Comparison of ENCODE assay signal across 7 mouse cellular contexts in genomic region chr2:160367448-160368208, GRCm38 (mm10). TPM values are rescaled to one million over a fixed set of nuclear protein-coding genes. Genes with fewer than 3 reads are reported as not detected.
DNase-seq lines count a peak whose midpoint lies in the region; ATAC-seq lines count a peak whose summit lies in the region.

No protein-coding gene starts in this region.

- ATAC-seq in granulocyte monocyte progenitor cell, adult 5-6 weeks (replicated peaks; ENCODE audit: poor library complexity, severe bottlenecking) = peak; percentile 57
- peak; percentile 63 for ATAC-seq in midbrain, embryonic 12.5 days (ENCODE audit: low FRiP score, low read depth)

- DNase-seq in adrenal gland, adult 8-10 months = peak; percentile 86
- DNase-seq in embryo, embryonic 9.5 days (ENCODE audit: extremely low spot score) = peak; percentile 91
- peak; percentile 93 for DNase-seq in kidney, adult 18-20 months
- peak; percentile 98 for DNase-seq in limb, embryonic 10.5 days (ENCODE audit: low spot score)
- DNase-seq in spleen, adult 12 weeks (ENCODE audit: low spot score) = peak; percentile 21

- H3K4me3 ChIP-seq in limb, embryonic 10.5 days = peak overlapping the region; percentile 67
- peak overlapping the region; percentile 54 for H3K4me3 ChIP-seq in midbrain, embryonic 12.5 days

- peak overlapping the region; percentile 75 for H3K9ac ChIP-seq in midbrain, embryonic 12.5 days (replicated peaks)

- H3K27me3 ChIP-seq in limb, embryonic 10.5 days (ENCODE audit: low read depth, poor library complexity, severe bottlenecking) = peaks cover 88% of the 10 kb centered on the region
- H3K27me3 ChIP-seq in midbrain, embryonic 12.5 days = peaks cover 81% of the 10 kb centered on the region

- H3K9me3 ChIP-seq in limb, embryonic 10.5 days (replicated peaks) = no peaks in the 10 kb centered on the region
- no peaks in the 10 kb centered on the region for H3K9me3 ChIP-seq in midbrain, embryonic 12.5 days

- peak overlapping the region; percentile 95 for H3K4me2 ChIP-seq in midbrain, embryonic 12.5 days (replicated peaks)

- H3K27ac ChIP-seq in limb, embryonic 10.5 days = peak overlapping the region; percentile 90
- peak overlapping the region; percentile 92 for H3K27ac ChIP-seq in midbrain, embryonic 12.5 days (replicated peaks)

- H3K4me1 ChIP-seq in limb, embryonic 10.5 days = peaks cover 63% of the 10 kb centered on the region
- peaks cover 44% of the 10 kb centered on the region for H3K4me1 ChIP-seq in midbrain, embryonic 12.5 days

- under 1% methylated on average over 45 of the region's 45 CpGs for WGBS in limb, embryonic 10.5 days
- WGBS in midbrain, embryonic 12.5 days = under 1% methylated on average over 45 of the region's 45 CpGs

- H3K36me3 ChIP-seq in limb, embryonic 10.5 days = no peaks in the 10 kb centered on the region
- H3K36me3 ChIP-seq in midbrain, embryonic 12.5 days = no peaks in the 10 kb centered on the region

RNA-seq across cellular contexts. Expression of gene Mafb, which starts 0.8 kb away (rescaled TPM):
- total RNA-seq in adrenal gland, adult 8-10 months (2022) = 10 to 100 TPM; 13.0 to 15.2 (median 14.0) TPM
- total RNA-seq in granulocyte monocyte progenitor cell, adult 5-6 weeks (2014; fragmentation: Nextera tagmentation) = not detected in 2 replicates
- total RNA-seq in granulocyte monocyte progenitor cell, adult 5-6 weeks (2017) = 0.39 TPM in 1 of 2 replicates, not detected in the other
- polyA plus RNA-seq in limb, embryonic 10.5 days (2016; fragmentation: Nextera tagmentation; extraction: Ambion mirVana) = 2.2 and 4.2 TPM in 2 replicates
- 8.6 and 8.8 TPM in 2 replicates for polyA plus RNA-seq in midbrain, embryonic 12.5 days (2016; fragmentation: Nextera tagmentation; extraction: Ambion mirVana)

RNA-seq across cellular contexts. Expression of gene Gm826, which starts 33.7 kb away (rescaled TPM):
- total RNA-seq in adrenal gland, adult 8-10 months (2022) = 1 to 10 TPM in 2 of 4 experiments, under 1 TPM in 2; 0.52 to 1.2 (median 0.83) TPM
- total RNA-seq in granulocyte monocyte progenitor cell, adult 5-6 weeks (2014; fragmentation: Nextera tagmentation) = not detected in 2 replicates
- not detected in 2 replicates for total RNA-seq in granulocyte monocyte progenitor cell, adult 5-6 weeks (2017)
- polyA plus RNA-seq in limb, embryonic 10.5 days (2016; fragmentation: Nextera tagmentation; extraction: Ambion mirVana) = 0.28 TPM in 1 of 2 replicates, not detected in the other
- 0.33 TPM in 1 of 2 replicates, not detected in the other for polyA plus RNA-seq in midbrain, embryonic 12.5 days (2016; fragmentation: Nextera tagmentation; extraction: Ambion mirVana)

Comparison
In these comparisons a context has a peak if more than half of its experiments do, and no peak if none do; other contexts are left out.
1. Peak in every context shown above with its lines: DNase-seq, ATAC-seq, H3K4me3 ChIP-seq and H3K27ac ChIP-seq.
2. DNase-seq: peak in every context shown above with its lines; median percentile 98 in limb, embryonic 10.5 days; 93 in kidney, adult 18-20 months; 91 in embryo, embryonic 9.5 days; 86 in adrenal gland, adult 8-10 months; 21 in spleen, adult 12 weeks.
3. RNA of gene Mafb, which starts 0.8 kb away (total RNA-seq): 13.0 to 15.2 TPM in adrenal gland, adult 8-10 months; 0.39 TPM in granulocyte monocyte progenitor cell, adult 5-6 weeks; every median in the first group is over 10 times any median in the second.